Comparison of ENCODE assay signal across 7 mouse cellular contexts in genomic region chr8:115708936-115709780, GRCm38 (mm10). TPM values are rescaled to one million over a fixed set of nuclear protein-coding genes. Genes with fewer than 3 reads are reported as not detected.
DNase-seq lines count a peak whose midpoint lies in the region; ATAC-seq lines count a peak whose summit lies in the region.

No protein-coding gene starts in this region.

- no peaks in the 10 kb centered on the region for H3K36me3 ChIP-seq in embryonic facial prominence, embryonic 14.5 days (ENCODE audit: control insufficient read depth, insufficient read depth, low read length)
- H3K36me3 ChIP-seq in heart, embryonic 13.5 days: no peaks in the 10 kb centered on the region
- H3K36me3 ChIP-seq in stomach, embryonic 15.5 days: no peaks in the 10 kb centered on the region

- under 1% methylated on average over 19 of the region's 19 CpGs for WGBS in embryonic facial prominence, embryonic 14.5 days
- under 1% methylated on average over 18 of the region's 19 CpGs for WGBS in heart, embryonic 13.5 days
- under 1% methylated on average over 19 of the region's 19 CpGs for WGBS in stomach, embryonic 15.5 days

- 0 out of 2 replicates have a peak, but pooled peaks cover 9% of the 10 kb centered on the region for H3K27me3 ChIP-seq in embryonic facial prominence, embryonic 14.5 days (replicated peaks; ENCODE audit: control insufficient read depth, insufficient read depth, low read length)
- peaks cover 39% of the 10 kb centered on the region for H3K27me3 ChIP-seq in heart, embryonic 13.5 days (replicated peaks)
- 0 out of 2 replicates have a peak, but pooled peaks cover 5% of the 10 kb centered on the region for H3K27me3 ChIP-seq in stomach, embryonic 15.5 days (replicated peaks)

- peak overlapping the region; percentile 58 for H3K4me3 ChIP-seq in embryonic facial prominence, embryonic 14.5 days (ENCODE audit: low read depth, low read length)
- peak overlapping the region; percentile 78 for H3K4me3 ChIP-seq in heart, embryonic 13.5 days
- H3K4me3 ChIP-seq in stomach, embryonic 15.5 days (replicated peaks): peak overlapping the region; percentile 63

- H3K4me2 ChIP-seq in embryonic facial prominence, embryonic 14.5 days (ENCODE audit: low read depth, low read length): peak overlapping the region; percentile 79
- H3K4me2 ChIP-seq in heart, embryonic 13.5 days: peak overlapping the region; percentile 97
- peak overlapping the region; percentile 92 for H3K4me2 ChIP-seq in stomach, embryonic 15.5 days

- H3K9ac ChIP-seq in embryonic facial prominence, embryonic 14.5 days (ENCODE audit: low read depth, low read length): peak overlapping the region; percentile 60
- peak overlapping the region; percentile 88 for H3K9ac ChIP-seq in heart, embryonic 13.5 days
- H3K9ac ChIP-seq in stomach, embryonic 15.5 days: no peak overlapping the region

- H3K4me1 ChIP-seq in embryonic facial prominence, embryonic 14.5 days (ENCODE audit: control insufficient read depth, insufficient read depth, low read length): peaks cover 5% of the 10 kb centered on the region; the same call in 1 of the 2 replicates
- H3K4me1 ChIP-seq in heart, embryonic 13.5 days: peaks cover 16% of the 10 kb centered on the region
- H3K4me1 ChIP-seq in stomach, embryonic 15.5 days: peaks cover 17% of the 10 kb centered on the region

- H3K9me3 ChIP-seq in embryonic facial prominence, embryonic 14.5 days (ENCODE audit: control insufficient read depth, low read length): no peaks in the 10 kb centered on the region
- H3K9me3 ChIP-seq in heart, embryonic 13.5 days: no peaks in the 10 kb centered on the region
- H3K9me3 ChIP-seq in stomach, embryonic 15.5 days: no peaks in the 10 kb centered on the region

- no peak for ATAC-seq in embryonic facial prominence, embryonic 14.5 days (ENCODE audit: low read depth)
- no peak for ATAC-seq in heart, embryonic 13.5 days (ENCODE audit: extremely low read depth, insufficient number of reproducible peaks, low FRiP score, low TSS enrichment)
- ATAC-seq in stomach, embryonic 15.5 days (ENCODE audit: insufficient read depth, low FRiP score, low read depth): no peak

- peak; percentile 83 for DNase-seq in brain, adult 2 months (ENCODE audit: low read depth, low spot score)
- peak; percentile 84 for DNase-seq in embryonic facial prominence, embryonic 14.5 days (ENCODE audit: low spot score)
- peak; percentile 91 for DNase-seq in kidney, postnatal 10 days
- peak; percentile 59 for DNase-seq in liver
- DNase-seq in natural killer cell, adult 2 months (ENCODE audit: low spot score in 2 of 2): peak; percentile 56 to 73

- H3K27ac ChIP-seq in embryonic facial prominence, embryonic 14.5 days (replicated peaks; ENCODE audit: low read depth, low read length): no peak overlapping the region
- H3K27ac ChIP-seq in heart, embryonic 13.5 days (replicated peaks): no peak overlapping the region
- no peak overlapping the region for H3K27ac ChIP-seq in stomach, embryonic 15.5 days

RNA-seq across cellular contexts. Expression of gene Maf, which starts 1.6 kb away (rescaled TPM):
- 14.3 and 14.8 TPM in 2 replicates for polyA plus RNA-seq in embryonic facial prominence, embryonic 14.5 days (2014; fragmentation: Nextera tagmentation; extraction: Ambion mirVana)
- polyA plus RNA-seq in heart, embryonic 13.5 days (2015; fragmentation: Nextera tagmentation; extraction: Ambion mirVana): 2.5 and 3.3 TPM in 2 replicates
- 8.7 and 9.3 TPM in 2 replicates for polyA plus RNA-seq in stomach, embryonic 15.5 days (2015; fragmentation: Nextera tagmentation; extraction: Ambion mirVana)
